Mouse (Mus musculus) regulatory T cell (primary cell): ENCODE results near the gene Igsf3.

Experiments used
- in situ Hi-C: fragments of 300-600 bp; cut with MboI, MseI; formaldehyde crosslinking; loops from one replicate; pipeline ENCODE4 v1.15.1; 2025; ENCODE audit warnings: high pct_unique_total_duplicates

The Igsf3 gene

DNA sequence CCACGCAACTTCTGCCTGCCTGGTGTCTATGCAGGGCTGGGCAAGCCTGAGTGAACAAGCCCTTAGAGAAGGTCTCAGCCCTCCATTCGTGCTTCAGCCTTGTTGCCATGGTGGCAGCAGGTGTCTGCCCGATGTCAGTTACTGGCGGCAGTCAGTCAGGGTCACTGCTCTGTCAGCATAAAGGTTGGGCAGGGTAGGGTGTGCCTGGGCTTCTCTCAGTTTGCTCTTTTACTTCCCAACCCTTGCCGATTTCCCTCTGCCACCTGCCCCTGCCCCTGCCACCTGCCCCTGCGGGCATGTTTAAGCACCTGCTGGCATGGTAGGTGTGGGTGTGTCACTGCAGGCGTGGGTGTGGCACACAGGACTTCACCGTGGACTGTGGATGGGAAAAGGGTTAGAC lies 67.6 kb downstream of the Igsf3 start:
- in situ Hi-C loops = no loop called here

DNA sequence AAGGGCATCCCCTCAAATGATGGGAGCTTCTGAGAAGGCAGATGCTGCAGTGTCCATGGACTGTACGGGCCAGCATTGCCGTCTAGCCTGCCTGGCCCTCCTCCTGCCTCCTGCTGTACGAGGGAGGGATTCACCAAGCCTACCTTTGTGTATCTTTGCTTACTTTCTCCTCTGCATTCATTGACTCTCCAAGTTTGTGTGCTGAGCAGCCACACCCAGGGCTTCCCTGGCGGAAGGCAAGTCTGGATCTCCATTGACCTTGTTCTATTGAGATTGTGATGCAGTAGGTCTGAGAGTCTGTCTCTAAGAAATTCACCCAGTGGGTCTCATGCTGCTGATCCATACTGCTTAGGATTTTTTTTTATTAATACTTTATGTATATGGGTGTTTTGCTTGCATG lies 70.4 kb downstream of the Igsf3 start:
- in situ Hi-C loops = no loop called here

DNA sequence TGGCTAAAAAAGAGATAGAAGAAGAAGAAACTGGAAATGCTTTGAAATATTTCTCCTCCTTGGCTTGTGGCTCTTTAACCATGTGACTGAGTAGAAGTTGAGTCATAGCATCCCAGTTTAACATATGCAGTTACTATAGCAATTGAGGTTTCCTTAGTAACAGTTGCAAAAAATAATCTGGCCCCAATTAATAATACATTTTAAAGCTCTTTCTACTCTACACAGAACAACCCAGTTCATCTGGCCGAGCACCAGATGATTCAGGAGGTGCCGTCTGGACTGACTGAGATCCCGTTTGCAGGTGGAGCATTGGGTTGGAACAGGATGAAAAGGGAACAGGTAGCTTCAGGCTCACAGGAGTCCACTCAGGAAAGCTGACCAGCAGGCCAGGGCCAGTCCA lies 71.9 kb downstream of the Igsf3 start:
- in situ Hi-C loops = no loop called here

- in situ Hi-C loops = no loop called here
These were observed 74.0 kb downstream of the Igsf3 start for GRCm38 (mm10) chr3:101450811-101451428.

GRCm38 (mm10) chr3:101460618-101461017 lies 83.7 kb downstream of the Igsf3 start:
- in situ Hi-C loops = loop anchor here (5.0 kb wide), 1 partner anchor 508 kb away; no protein-coding TSS in a partner anchor

DNA sequence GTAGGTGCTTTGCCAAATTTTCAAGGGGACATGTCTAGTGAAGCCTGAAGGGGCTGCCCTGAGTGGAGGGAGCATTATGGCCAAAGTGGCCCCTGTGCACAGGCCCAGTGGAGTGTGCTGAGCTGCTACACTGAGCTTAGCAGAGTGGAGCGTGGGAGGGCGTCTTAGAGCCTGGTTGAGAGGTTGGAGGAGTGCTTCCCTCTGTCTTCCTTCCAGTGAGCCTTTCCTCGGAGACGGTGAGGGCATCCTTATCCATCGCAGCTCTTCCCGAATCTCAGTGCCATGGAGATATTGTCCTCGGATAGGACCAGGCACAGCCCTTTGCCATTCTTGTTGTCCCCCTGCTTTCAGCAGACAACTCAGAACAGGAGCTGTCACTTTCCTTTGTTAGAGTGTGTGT lies 84.2 kb downstream of the Igsf3 start:
- in situ Hi-C loops = loop anchor here (5.0 kb wide), 1 partner anchor 509 kb away; no protein-coding TSS in a partner anchor

DNA sequence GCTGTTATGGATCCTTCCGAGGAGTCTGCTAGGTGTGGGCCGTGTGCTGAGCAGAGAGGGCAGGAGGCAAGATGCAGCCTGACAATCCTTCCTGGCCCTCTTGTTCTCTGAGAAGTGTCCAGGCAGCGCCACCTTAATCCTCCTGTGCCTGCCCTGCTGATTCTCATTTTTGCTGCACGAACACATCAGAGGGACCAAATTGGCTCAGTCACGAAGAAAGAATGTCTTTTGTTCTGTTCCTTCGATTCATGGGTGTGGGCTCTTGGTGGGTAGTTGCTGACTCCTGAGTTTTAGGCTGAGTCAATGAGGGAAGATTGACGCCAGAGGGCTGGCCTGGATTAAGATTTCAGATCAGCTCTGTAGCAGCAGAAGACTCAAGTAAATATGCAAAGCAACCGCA lies 84.9 kb downstream of the Igsf3 start:
- in situ Hi-C loops = loop anchor here (5.0 kb wide), 1 partner anchor 510 kb away; no protein-coding TSS in a partner anchor

GRCm38 (mm10) chr3:101462294-101462693 lies 85.4 kb downstream of the Igsf3 start:
- in situ Hi-C loops = loop anchor here (5.0 kb wide), 1 partner anchor 510 kb away; no protein-coding TSS in a partner anchor

DNA sequence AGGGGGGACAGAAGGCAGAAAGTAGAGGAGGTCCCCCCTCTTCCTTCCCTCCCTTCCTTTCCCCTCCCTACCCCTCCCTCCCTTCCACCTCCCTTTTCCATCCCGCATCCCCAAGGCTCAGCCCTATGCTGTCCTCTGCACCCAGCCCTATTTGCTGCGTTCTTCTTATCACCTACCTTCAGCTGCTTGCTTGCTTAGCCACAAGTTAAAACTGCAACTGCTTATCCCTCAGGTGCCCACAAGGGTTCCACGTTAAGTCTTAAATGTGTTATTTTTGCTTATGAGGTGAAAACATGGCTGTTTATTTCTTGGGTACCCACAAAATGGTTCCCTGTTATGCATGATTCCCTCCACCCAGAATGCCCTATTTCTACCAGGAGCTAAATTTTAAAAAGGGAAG lies 86.6 kb downstream of the Igsf3 start:
- in situ Hi-C loops = loop anchor here (5.0 kb wide), 1 partner anchor 511 kb away; no protein-coding TSS in a partner anchor

DNA sequence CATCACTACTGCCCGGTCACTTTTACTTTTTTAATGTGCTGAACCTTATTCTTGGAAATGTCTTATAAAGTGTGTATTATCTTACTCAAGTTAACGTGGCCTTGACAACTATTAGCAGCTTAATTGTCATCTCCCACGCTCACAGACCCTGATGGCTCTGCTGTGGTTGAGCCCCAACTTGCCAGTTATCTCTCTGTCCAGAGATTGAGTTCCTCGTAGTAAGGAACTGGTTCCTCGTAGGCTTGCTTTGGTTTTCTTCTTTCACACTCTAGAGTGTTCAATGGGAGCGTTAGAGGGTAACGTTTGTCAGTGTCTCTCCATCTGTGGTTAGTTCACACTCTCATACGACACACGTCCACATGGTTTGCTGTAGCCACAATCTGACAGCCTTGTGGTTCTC lies 92.8 kb downstream of the Igsf3 start:
- in situ Hi-C loops = no loop called here

DNA sequence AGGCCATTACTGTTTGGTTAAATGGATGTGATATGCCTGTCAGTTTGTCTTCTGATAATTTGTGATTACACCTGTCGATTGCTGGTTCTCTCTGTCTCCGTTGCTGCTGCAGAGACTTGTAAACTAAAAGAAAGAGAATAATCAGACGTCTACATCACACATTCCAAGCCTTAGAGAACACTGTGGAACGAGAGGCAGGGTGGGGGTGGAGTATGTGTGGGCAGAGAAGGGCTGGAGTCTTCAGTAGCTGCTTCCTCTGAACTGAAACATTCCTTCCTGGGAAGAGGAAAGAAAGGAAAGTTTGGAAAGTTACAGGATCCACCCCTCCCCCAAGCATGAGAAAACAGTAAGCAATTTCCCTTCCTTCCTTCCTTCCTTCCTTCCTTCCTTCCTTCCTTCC lies 95.0 kb downstream of the Igsf3 start:
- in situ Hi-C loops = no loop called here

- in situ Hi-C loops = no loop called here
These were observed 105.1 kb downstream of the Igsf3 start for GRCm38 (mm10) chr3:101481951-101482350.

DNA sequence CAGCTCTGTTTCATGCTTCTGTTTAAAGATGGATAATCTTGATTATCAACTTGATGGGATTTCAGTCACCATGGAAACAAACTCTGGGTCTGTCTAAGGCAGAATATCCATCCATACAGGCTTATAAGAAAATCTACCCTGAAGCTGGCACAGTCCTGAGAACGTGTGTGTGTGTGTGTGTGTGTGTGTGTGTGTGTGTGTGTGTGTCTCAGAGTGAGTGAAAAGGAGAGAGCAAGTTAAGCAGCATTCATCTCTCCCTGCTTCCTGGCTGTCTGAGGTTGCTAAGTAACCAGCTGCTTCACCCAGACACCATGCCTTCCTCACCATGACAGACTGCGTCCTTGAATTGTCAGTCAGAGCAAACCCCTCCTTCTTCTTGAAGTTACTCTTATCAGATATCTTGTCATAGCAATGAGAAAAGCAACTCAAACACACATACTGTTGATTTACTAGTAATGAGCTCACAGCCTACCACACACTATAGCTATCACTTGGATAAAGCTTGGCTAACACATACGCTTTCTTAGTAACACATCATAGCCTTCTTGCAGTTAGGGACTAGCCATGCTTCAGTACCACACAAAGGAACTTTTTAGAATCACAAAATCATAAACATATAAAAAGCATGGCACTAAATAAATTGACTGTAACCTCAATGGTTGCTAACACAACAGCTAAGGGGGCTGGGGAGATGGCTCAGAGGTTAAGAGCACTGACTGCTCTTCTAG lies 106.5 kb downstream of the Igsf3 start:
- in situ Hi-C loops = no loop called here

DNA sequence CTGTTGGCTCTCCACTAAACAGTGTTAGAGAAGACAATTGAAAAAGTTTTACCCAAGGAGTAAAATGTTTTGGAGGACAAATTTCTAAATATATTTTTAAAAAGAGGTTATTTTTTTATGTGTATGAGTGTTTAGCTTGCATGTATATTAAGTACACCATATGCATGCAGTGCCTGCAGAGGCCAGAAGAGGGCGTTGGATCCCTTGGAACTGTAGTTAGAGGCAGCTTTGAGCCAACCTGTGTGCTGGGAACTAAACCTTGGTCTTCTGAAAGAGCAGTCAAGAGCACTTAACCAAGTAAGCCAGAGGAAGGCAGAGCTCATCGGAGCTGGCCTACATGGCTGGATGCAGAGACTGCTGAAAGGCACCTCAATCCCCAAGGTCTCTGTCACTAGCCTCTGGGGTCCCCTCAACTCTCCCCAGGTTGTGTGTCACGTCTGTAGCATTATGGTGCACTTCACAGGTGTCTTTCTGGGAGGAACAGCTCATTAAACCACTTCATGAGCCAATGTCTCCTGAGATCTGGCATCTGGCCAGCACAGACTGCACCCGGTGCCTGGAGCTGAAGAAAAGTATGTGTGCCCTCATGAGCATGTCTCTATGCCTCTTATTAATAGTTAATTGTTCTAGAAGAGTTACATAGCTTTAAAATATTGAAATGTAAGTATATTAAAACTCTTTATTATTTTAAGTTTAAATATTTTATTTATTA lies 109.3 kb downstream of the Igsf3 start:
- in situ Hi-C loops = no loop called here

DNA sequence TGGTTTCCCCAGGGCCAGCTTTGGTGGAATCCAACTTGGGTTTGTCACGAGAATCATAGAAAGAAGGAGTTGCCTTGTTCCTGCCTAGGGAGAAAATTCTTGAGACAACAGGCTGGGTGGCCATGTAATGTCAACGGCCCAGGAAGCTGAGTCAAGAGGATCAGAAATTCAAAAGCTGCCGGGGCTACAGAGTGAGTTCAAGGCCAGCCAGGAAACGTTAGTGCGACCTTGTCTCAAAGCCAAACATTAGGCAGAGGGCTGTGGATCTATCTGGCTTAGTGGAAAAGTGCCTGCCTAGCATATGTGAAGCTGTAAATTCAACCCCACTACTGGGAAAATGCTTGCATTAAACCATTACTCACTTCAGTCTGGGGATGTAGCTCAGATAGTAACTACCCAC lies 110.6 kb downstream of the Igsf3 start:
- in situ Hi-C loops = no loop called here

- in situ Hi-C loops = no loop called here
These were observed 111.3 kb downstream of the Igsf3 start for GRCm38 (mm10) chr3:101488204-101488603.

- in situ Hi-C loops = no loop called here
These were observed 113.6 kb downstream of the Igsf3 start for GRCm38 (mm10) chr3:101490515-101490914.

- in situ Hi-C loops = no loop called here
These were observed 116.0 kb downstream of the Igsf3 start for GRCm38 (mm10) chr3:101492908-101493307.

DNA sequence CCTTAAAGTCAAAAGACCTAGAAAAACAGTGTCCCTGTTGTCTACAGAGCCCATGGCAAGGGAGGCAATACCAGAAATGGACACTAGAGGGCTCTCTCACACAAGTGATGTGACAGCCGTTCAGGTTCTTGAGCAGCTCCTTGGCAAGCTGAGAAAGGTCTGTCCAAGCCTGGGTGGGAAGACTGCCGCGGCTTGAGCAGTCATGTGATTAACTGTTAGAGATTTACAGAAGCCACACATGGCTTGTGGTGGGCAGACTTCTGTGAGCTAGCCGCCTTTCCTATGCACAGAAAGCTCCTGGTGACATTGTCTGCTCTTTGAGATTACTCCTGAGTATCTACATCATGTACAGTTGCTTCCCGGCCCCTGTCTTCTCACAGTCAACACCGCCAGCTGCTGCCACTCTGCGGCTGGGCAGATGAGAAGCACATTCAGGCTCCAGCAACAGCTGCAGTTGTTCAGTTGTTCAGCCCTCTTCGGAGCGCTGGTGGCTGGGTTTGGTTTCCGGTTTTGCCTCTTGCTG lies 117.1 kb downstream of the Igsf3 start:
- in situ Hi-C loops = no loop called here

DNA sequence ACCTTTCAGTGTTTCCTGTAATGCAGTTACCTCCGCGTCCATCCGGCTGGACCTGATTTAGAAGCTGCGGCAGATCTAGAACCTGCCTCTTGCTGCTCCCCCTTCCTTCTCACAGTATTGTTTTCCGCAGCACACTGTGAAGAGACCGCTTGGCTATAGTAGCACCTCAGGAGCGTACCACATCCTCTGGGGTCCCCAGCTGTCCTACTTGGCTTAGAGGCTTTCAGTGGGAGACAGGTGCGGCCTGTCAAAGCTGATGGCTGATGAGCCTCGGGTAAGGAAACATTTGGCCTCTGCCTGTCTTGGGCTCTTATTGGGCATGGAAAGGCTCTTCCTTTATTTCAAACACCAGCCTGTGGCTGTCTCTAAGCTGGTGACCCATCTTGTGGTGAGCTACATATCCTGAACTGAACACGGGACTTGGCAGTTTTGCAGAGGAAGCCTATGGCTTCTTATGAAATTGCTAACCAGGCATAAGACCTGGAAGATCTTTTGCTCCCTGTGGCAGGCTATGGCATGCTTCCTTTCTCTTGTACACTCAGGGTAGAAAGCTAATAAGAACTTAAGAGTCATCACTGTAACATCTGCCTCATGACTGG lies 120.6 kb downstream of the Igsf3 start:
- in situ Hi-C loops = loop anchor here (5.0 kb wide), 1 partner anchor 315 kb away; no protein-coding TSS in a partner anchor

DNA sequence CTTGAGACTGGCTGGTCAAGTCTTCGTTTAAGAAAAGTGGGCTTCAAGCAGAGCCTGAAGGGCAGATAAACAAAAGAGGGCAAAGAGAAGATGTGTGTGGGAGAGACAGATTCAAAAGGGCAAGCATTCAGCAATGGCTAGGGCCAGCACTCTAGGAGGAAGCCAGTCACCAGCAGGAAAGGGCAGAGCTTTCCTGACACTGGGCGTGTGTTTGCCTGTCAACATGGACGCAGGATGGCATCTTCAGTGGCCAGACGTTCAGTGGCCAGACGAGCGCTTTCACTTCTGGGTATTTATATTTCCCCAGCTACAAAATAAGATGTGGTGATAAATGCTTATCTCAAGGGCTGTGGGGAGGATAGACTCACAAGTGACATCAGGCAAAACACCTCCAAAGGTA lies 123.0 kb downstream of the Igsf3 start:
- in situ Hi-C loops = loop anchor here (5.0 kb wide), 2 partner anchors 87 to 312 kb away; no protein-coding TSS in a partner anchor
